Mouse (Mus musculus): ENCODE data around the gene Trmt1l.

DNA sequence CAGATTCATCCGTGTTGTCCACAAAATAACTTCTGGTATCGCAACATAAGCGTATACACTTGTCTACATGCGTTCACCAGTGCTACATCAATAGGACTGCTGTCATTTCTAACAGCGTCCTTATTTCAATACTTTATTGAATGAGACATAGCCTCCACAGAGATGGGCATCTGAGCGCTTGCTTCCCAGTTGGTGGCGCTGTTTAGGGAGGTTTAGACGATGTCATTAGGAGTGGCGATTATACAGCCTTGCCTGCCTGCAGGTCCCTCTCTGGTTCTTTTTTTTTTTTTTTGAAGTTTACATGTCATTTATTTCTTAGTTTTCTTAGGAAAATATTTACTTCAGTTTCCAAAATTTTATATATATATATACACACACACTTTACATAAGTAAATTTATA, 32.9 kb downstream of the Trmt1l start:
- TF ChIP-seq CTCF (IDR thresholded peaks at IDR 0.05; ENCODE audit: borderline replicate concordance, extremely low read depth, insufficient read depth, insufficient read length) (peak; percentile 37; the same call in 1 of the 2 replicates), POLR2A (IDR thresholded peaks at IDR 0.05; ENCODE audit: borderline replicate concordance, extremely low read depth, insufficient read depth, insufficient read length, poor library complexity, severe bottlenecking) (no peak)
